Comparison of ENCODE assay signal across 8 mouse cellular contexts in genomic region chr3:30969104-30969581, GRCm38 (mm10). TPM values are rescaled to one million over a fixed set of nuclear protein-coding genes. Genes with fewer than 3 reads are reported as not detected.
A peak's percentile ranks its signal among the peaks of the same experiment; 100 is the strongest.
DNase-seq lines count a peak whose midpoint lies in the region; ATAC-seq lines count a peak whose summit lies in the region.

Phc3 (minus strand) TSS chr3:30969415.

- ATAC-seq in erythroblast, adult 5-6 weeks (replicated peaks; ENCODE audit: low FRiP score, poor library complexity, severe bottlenecking), result peak; percentile 78
- peak; percentile 85 for ATAC-seq in heart, embryonic 11.5 days (replicated peaks; ENCODE audit: insufficient number of reproducible peaks, low FRiP score, low TSS enrichment)
- ATAC-seq in kidney, embryonic 16.5 days (ENCODE audit: low FRiP score, low TSS enrichment), result peak; percentile 93
- ATAC-seq in liver, embryonic 11.5 days (replicated peaks; ENCODE audit: low FRiP score), result peak; percentile 82
- ATAC-seq in stomach, embryonic 14.5 days (ENCODE audit: insufficient number of reproducible peaks, insufficient read depth, low FRiP score, low read depth), result peak; percentile 88

- peak; percentile 89 to 90 for DNase-seq in B cell, adult 2 months
- peak; percentile 98 for DNase-seq in brain, adult 2 months (ENCODE audit: low read depth, low spot score)
- DNase-seq in liver, embryonic 11.5 days (ENCODE audit: low spot score), result peak; percentile 94
- DNase-seq in naive thymus-derived CD4-positive, alpha-beta T cell, adult 2 months (ENCODE audit: low read depth), result peak; percentile 97

- peak within 1 kb of the TSS; percentile 96 for H3K4me3 ChIP-seq in heart, embryonic 11.5 days (ENCODE audit: low read depth, low read length)
- peak within 1 kb of the TSS; percentile 98 for H3K4me3 ChIP-seq in kidney, embryonic 16.5 days (ENCODE audit: low read length)
- peak within 1 kb of the TSS; percentile 81 for H3K4me3 ChIP-seq in liver, embryonic 11.5 days (ENCODE audit: low read depth, low read length)
- peak within 1 kb of the TSS; percentile 97 for H3K4me3 ChIP-seq in stomach, embryonic 14.5 days (ENCODE audit: low read depth, low read length)

- no peaks in the 10 kb centered on the region for H3K4me1 ChIP-seq in heart, embryonic 11.5 days (ENCODE audit: control insufficient read depth, insufficient read depth, low read length)
- H3K4me1 ChIP-seq in kidney, embryonic 16.5 days (ENCODE audit: insufficient read depth, low read length), result peaks cover 7% of the 10 kb centered on the region
- peaks cover 7% of the 10 kb centered on the region for H3K4me1 ChIP-seq in liver, embryonic 11.5 days (replicated peaks; ENCODE audit: control insufficient read depth, insufficient read depth, low read length)
- H3K4me1 ChIP-seq in stomach, embryonic 14.5 days (ENCODE audit: control insufficient read depth, insufficient read depth, low read length), result peaks cover 12% of the 10 kb centered on the region

- peak within 1 kb of the TSS; percentile 85 for H3K27ac ChIP-seq in heart, embryonic 11.5 days (ENCODE audit: low read depth, low read length)
- peak within 1 kb of the TSS; percentile 90 for H3K27ac ChIP-seq in kidney, embryonic 16.5 days (ENCODE audit: low read length)
- peak within 1 kb of the TSS; percentile 75 for H3K27ac ChIP-seq in liver, embryonic 11.5 days (ENCODE audit: low read depth, low read length)
- peak within 1 kb of the TSS; percentile 84 for H3K27ac ChIP-seq in stomach, embryonic 14.5 days (ENCODE audit: low read length)

- H3K36me3 ChIP-seq in heart, embryonic 11.5 days (ENCODE audit: control insufficient read depth, insufficient read depth, low read length), result peaks cover 9% of the 10 kb centered on the region
- H3K36me3 ChIP-seq in kidney, embryonic 16.5 days (ENCODE audit: insufficient read depth, low read length), result peaks cover 13% of the 10 kb centered on the region
- peaks cover 15% of the 10 kb centered on the region for H3K36me3 ChIP-seq in liver, embryonic 11.5 days (ENCODE audit: control insufficient read depth, insufficient read depth, low read length)
- peaks cover 16% of the 10 kb centered on the region; the same call in 1 of the 2 replicates for H3K36me3 ChIP-seq in stomach, embryonic 14.5 days (ENCODE audit: control insufficient read depth, insufficient read depth, low read length)

- H3K4me2 ChIP-seq in heart, embryonic 11.5 days, result peak within 1 kb of the TSS; percentile 70
- H3K4me2 ChIP-seq in kidney, embryonic 16.5 days (replicated peaks; ENCODE audit: low read depth, low read length), result peak within 1 kb of the TSS; percentile 71
- peak within 1 kb of the TSS; percentile 77 for H3K4me2 ChIP-seq in liver, embryonic 11.5 days
- peak within 1 kb of the TSS; percentile 68 for H3K4me2 ChIP-seq in stomach, embryonic 14.5 days (replicated peaks; ENCODE audit: low read depth, low read length)

- no peaks in the 10 kb centered on the region for H3K9me3 ChIP-seq in heart, embryonic 11.5 days (replicated peaks; ENCODE audit: control insufficient read depth, low read length)
- H3K9me3 ChIP-seq in kidney, embryonic 16.5 days (ENCODE audit: low read length), result no peaks in the 10 kb centered on the region
- H3K9me3 ChIP-seq in liver, embryonic 11.5 days (ENCODE audit: control insufficient read depth, low read length), result no peaks in the 10 kb centered on the region
- H3K9me3 ChIP-seq in stomach, embryonic 14.5 days (ENCODE audit: control insufficient read depth, low read depth, low read length), result no peaks in the 10 kb centered on the region

- H3K9ac ChIP-seq in heart, embryonic 11.5 days (ENCODE audit: low read depth, low read length), result peak within 1 kb of the TSS; percentile 91
- peak within 1 kb of the TSS; percentile 95 for H3K9ac ChIP-seq in kidney, embryonic 16.5 days (replicated peaks; ENCODE audit: low read length)
- peak within 1 kb of the TSS; percentile 80 for H3K9ac ChIP-seq in liver, embryonic 11.5 days (ENCODE audit: low read depth, low read length)
- H3K9ac ChIP-seq in stomach, embryonic 14.5 days (replicated peaks; ENCODE audit: low read depth, low read length), result peak within 1 kb of the TSS; percentile 94

- H3K27me3 ChIP-seq in heart, embryonic 11.5 days (ENCODE audit: control insufficient read depth, insufficient read depth, low read length), result no peaks in the 10 kb centered on the region
- no peaks in the 10 kb centered on the region for H3K27me3 ChIP-seq in kidney, embryonic 16.5 days (ENCODE audit: insufficient read depth, low read length)
- no peaks in the 10 kb centered on the region for H3K27me3 ChIP-seq in liver, embryonic 11.5 days (replicated peaks; ENCODE audit: control insufficient read depth, insufficient read depth, low read length)
- no peaks in the 10 kb centered on the region for H3K27me3 ChIP-seq in stomach, embryonic 14.5 days (ENCODE audit: control insufficient read depth, insufficient read depth, low read length)

- WGBS in heart, embryonic 11.5 days (ENCODE audit: insufficient replicate concordance), result under 1% methylated on average over 34 of the region's 34 CpGs
- under 1% methylated on average over 33 of the region's 34 CpGs for WGBS in kidney, embryonic 16.5 days
- under 1% methylated on average over 34 of the region's 34 CpGs for WGBS in liver, embryonic 11.5 days
- under 1% methylated on average over 34 of the region's 34 CpGs for WGBS in stomach, embryonic 14.5 days

RNA-seq across cellular contexts. Expression of gene Phc3, which starts in this region (rescaled TPM):
- total RNA-seq in erythroblast, adult 5-6 weeks (2015; ENCODE audit: low replicate concordance), result 8.4 and 11.5 TPM in 2 replicates
- 12.8 and 16.5 TPM in 2 replicates for total RNA-seq in erythroblast, adult 5-6 weeks (2017; ENCODE audit: low replicate concordance)
- 5.5 and 6.7 TPM in 2 replicates for polyA plus RNA-seq in heart, embryonic 11.5 days (2014; fragmentation: Nextera tagmentation; extraction: Ambion mirVana)
- polyA plus RNA-seq in kidney, embryonic 16.5 days (2015; fragmentation: Nextera tagmentation; extraction: Ambion mirVana), result 5.1 and 6.8 TPM in 2 replicates
- 4.3 and 5.6 TPM in 2 replicates for polyA plus RNA-seq in liver, embryonic 11.5 days (2014; fragmentation: Nextera tagmentation; extraction: Ambion mirVana)
- 12.9 and 13.7 TPM in 2 replicates for polyA plus RNA-seq in stomach, embryonic 14.5 days (2014; fragmentation: Nextera tagmentation; extraction: Ambion mirVana)

Comparison
In these comparisons a context has a peak if more than half of its experiments do, and no peak if none do; other contexts are left out.
1. Peak in every context shown above with its lines: DNase-seq, ATAC-seq, H3K4me3 ChIP-seq and H3K27ac ChIP-seq.